Mouse (Mus musculus): Measurements from ENCODE around the gene Atf7ip2. TPM values are rescaled to one million over a fixed set of nuclear protein-coding genes. Genes with fewer than 3 reads are reported as not detected.

The Atf7ip2 gene
- polyA plus RNA-seq, 1 experiment from 2014 or later = 0.71 TPM

DNA sequence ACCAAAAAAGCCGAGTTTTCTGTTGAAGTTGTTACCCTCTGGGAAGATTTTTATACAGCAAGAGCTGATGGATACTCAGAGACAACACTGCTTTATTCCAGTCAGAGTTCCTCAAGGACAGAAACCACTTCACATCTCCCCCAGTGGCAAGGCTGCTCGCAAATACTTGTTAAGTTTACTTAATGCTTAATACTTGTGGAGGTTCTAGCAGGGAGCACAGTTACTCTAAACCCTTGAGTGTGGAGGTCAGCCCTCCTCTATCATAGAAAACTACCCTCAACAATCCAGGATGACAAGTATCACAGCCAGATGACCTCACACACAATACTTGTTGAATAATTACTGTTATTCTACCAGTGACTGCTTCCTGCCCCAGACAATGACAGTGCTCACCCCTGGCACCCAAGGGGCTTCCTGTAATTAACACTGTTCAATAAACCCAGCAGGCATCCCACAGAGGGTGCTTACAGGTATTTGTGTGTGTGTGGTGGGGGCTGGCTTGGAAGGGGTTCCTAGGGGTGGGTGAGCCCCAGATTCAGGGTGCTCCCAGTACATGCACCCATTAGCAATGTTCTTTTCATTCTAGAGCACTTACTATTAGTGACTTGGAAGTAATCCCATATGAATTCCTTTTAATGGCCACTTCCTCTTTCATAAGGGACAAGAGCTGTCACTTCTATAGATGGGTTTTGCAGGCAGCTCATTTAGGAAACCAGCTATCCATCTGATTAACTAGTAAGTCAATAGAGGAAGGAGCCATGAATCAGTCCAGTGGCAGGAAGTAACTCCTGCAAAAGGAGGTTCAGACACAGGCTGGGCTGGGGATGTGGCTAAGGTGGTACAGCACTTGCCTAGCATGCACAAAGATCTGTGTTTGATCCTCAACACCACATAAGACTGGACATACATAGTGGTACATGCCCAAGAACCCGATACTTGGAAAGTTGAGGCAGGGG is 108.0 kb downstream of the Atf7ip2 start:
- no peaks in the 10 kb centered on the region for H3K4me1 ChIP-seq
- H3K36me3 ChIP-seq = no peaks in the 10 kb centered on the region
- 75% methylated on average over 3 of the region's 3 CpGs for WGBS
- no peaks in the 10 kb centered on the region for H3K27me3 ChIP-seq
- H3K9ac ChIP-seq (replicated peaks) = no peak overlapping the region
- H3K27ac ChIP-seq (replicated peaks) = no peak overlapping the region
- no peak for ATAC-seq (ENCODE audit: low FRiP score, low read depth)
- H3K4me2 ChIP-seq (replicated peaks) = no peak overlapping the region
- no peaks in the 10 kb centered on the region for H3K9me3 ChIP-seq
- no peak overlapping the region for H3K4me3 ChIP-seq

Small RNA genes within 50 kb of the gene (microRNA-seq; reads per million reads assigned to microRNA genes)
- not detected for gene Gm22932

Other genes starting within 250 kb of the Atf7ip2 start
- 2.5 and 2.8 TPM in 2 replicates for gene Grin2a, start 197.2 kb upstream of the Atf7ip2 start, polyA plus RNA-seq (2016; fragmentation: Nextera tagmentation; extraction: Ambion mirVana)
- 0.30 and 0.46 TPM in 2 replicates for gene Rpl39l, start 22.5 kb upstream of the Atf7ip2 start, polyA plus RNA-seq (2016; fragmentation: Nextera tagmentation; extraction: Ambion mirVana)
- 2.9 and 4.4 TPM in 2 replicates for gene Emp2, start 121.3 kb downstream of the Atf7ip2 start, polyA plus RNA-seq (2016; fragmentation: Nextera tagmentation; extraction: Ambion mirVana)
- gene Tekt5, start 202.8 kb downstream of the Atf7ip2 start, polyA plus RNA-seq (2016; fragmentation: Nextera tagmentation; extraction: Ambion mirVana) = 0.22 TPM in 1 of 2 replicates, not detected in the other
- gene Nubp1, start 219.2 kb downstream of the Atf7ip2 start, polyA plus RNA-seq (2016; fragmentation: Nextera tagmentation; extraction: Ambion mirVana) = 53.4 and 61.7 TPM in 2 replicates